Mouse (Mus musculus) heart, embryonic 16.5 days (tissue): ENCODE measurements around the gene Zfp385b. TPM values are rescaled to one million over a fixed set of nuclear protein-coding genes. Genes with fewer than 3 reads are reported as not detected.

ENCODE experiments used
- ATAC-seq: fragments of 200-750 bp; cut with Nextera tagmentation; replicated peaks from 2 replicates; pipeline ENCODE4 v1.8.0; 2017; ENCODE audit warnings: moderate number of reproducible peaks; ENCODE audit not compliant: insufficient read depth, low FRiP score; ENCODE audit errors: extremely low read depth
- H3K27ac ChIP-seq: fragments of 300-500 bp; sonication (generic); 2 replicates; pipeline ENCODE4 v1.5.1; 2014; ENCODE audit warnings: mild to moderate bottlenecking, low read length, control low read depth, moderate library complexity
- H3K27me3 ChIP-seq: fragments of 300-500 bp; sonication (generic); 2 replicates; pipeline ENCODE4 v1.6.1; 2014; ENCODE audit warnings: low read length, mixed read lengths; ENCODE audit not compliant: control insufficient read depth, insufficient read depth
- H3K36me3 ChIP-seq: fragments of 300-500 bp; sonication (generic); 2 replicates; pipeline ENCODE4 v1.6.1; 2014; ENCODE audit not compliant: control insufficient read depth, insufficient read depth
- H3K4me1 ChIP-seq: fragments of 300-500 bp; sonication (generic); 2 replicates; pipeline ENCODE4 v1.6.1; 2014; ENCODE audit warnings: low read length, mixed read lengths; ENCODE audit not compliant: control insufficient read depth, insufficient read depth
- H3K4me2 ChIP-seq: fragments of 300-500 bp; sonication (generic); 2 replicates; pipeline ENCODE4 v1.6.1; 2014; ENCODE audit warnings: low read depth, mild to moderate bottlenecking, control low read depth, low read length
- H3K4me3 ChIP-seq: fragments of 300-500 bp; sonication (generic); 2 replicates; pipeline ENCODE4 v1.5.1; 2014; ENCODE audit warnings: mild to moderate bottlenecking, control low read depth, low read length
- H3K9ac ChIP-seq: fragments of 300-500 bp; sonication (generic); 2 replicates; pipeline ENCODE4 v1.6.1; 2014; ENCODE audit warnings: low read length, control low read depth
- H3K9me3 ChIP-seq: fragments of 300-500 bp; sonication (generic); replicated peaks from 2 replicates; pipeline ENCODE4 v1.6.1; 2016; ENCODE audit warnings: low read length; ENCODE audit not compliant: control insufficient read depth
- WGBS: fragments of 180-500 bp; shearing (Covaris S2); extraction: QIAGEN DNeasy Blood & Tissue Kit; methylation state at CpG from one replicate; pipeline ENCODE4 v1.1.7; 2014; 5-methylcytosine and 5-hydroxymethylcytosine counted together
- polyA plus RNA-seq: library from polyadenylated mRNA; unstranded; fragments of >200 nt; fragmentation: Nextera tagmentation; extraction: Ambion mirVana; gene quantifications from 2 replicates; pipeline ENCODE4 v1.2.1, GENCODE M21; 2015

The Zfp385b gene
- 3.8 and 4.0 TPM in 2 replicates for polyA plus RNA-seq

DNA sequence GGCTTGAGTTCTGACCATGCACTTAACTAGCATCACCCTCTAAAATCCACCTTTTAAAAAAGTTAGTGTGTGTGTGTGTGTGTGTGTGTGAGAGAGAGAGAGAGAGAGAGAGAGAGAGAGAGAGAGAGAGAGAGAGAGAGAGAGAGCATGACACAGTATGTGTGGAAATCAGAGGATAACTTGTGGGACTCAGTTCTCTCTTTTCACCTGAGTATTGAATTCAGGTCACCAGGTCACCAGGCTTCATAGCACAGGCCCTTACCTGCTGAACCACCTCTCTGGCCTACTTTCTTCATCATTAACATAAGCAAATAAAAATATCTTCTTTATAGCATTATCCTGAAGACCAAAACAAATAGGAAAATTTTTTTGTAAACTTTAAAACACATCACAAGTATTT, at the start of gene Zfp385b:
Gene Zfp385b (minus strand): TSS at position 101 of the 400 bp plus-strand sequence.
- no peak within 1 kb of the TSS for H3K4me3 ChIP-seq
- H3K27ac ChIP-seq, result no peak within 1 kb of the TSS
- H3K27me3 ChIP-seq, result peaks cover 33% of the 10 kb centered on the region
- 0 out of 2 replicates have a peak, but pooled peaks cover 3% of the 10 kb centered on the region for H3K9me3 ChIP-seq
- no peak within 1 kb of the TSS for H3K4me2 ChIP-seq
- 0 out of 2 replicates have a peak, but pooled peaks cover 2% of the 10 kb centered on the region for H3K4me1 ChIP-seq
- no peak within 1 kb of the TSS for H3K9ac ChIP-seq
- ATAC-seq, result no peak
- no peaks in the 10 kb centered on the region for H3K36me3 ChIP-seq

- 0 out of 2 replicates have a peak, but pooled peaks cover 4% of the 10 kb centered on the region for H3K4me1 ChIP-seq
- peak overlapping the region; percentile 59 for H3K4me2 ChIP-seq
- H3K9me3 ChIP-seq, result no peaks in the 10 kb centered on the region
- peak overlapping the region; percentile 37 for H3K4me3 ChIP-seq
- 68% methylated on average over 6 of the region's 6 CpGs for WGBS
- no peak overlapping the region for H3K27ac ChIP-seq
- H3K27me3 ChIP-seq, result no peaks in the 10 kb centered on the region
- H3K36me3 ChIP-seq, result no peaks in the 10 kb centered on the region
- no peak for ATAC-seq
- H3K9ac ChIP-seq, result 0 out of 2 replicates have a peak overlapping the region, but pooled peaks have one; percentile 41
These were observed 44.5 kb upstream of the Zfp385b start for GRCm38 (mm10) chr2:77863934-77864333.

DNA sequence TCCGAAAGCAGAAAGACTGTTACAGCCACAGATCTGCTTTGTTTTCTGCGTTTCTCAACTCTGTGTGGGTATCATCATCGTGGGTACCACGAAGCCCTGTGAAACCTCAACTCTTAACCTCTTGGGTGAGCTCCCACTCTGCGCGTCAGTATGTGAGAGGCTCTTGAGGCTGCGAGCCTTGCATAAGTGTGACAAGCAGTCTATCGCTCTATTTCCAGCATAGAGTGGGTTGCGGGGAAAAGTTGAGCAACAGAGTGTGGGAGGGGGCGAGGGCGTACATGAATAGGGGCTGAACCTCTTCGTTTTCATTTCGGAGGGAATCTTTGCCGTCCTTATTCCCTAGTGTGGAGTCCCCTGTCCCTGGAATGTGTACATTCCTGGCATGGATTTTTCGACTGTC, 44.1 kb upstream of the Zfp385b start:
- 48% methylated on average over 15 of the region's 15 CpGs for WGBS
- H3K4me3 ChIP-seq, result peak overlapping the region; percentile 37
- H3K27ac ChIP-seq, result no peak overlapping the region
- H3K9me3 ChIP-seq, result no peaks in the 10 kb centered on the region
- H3K9ac ChIP-seq, result 0 out of 2 replicates have a peak overlapping the region, but pooled peaks have one; percentile 41
- no peak for ATAC-seq
- H3K27me3 ChIP-seq, result no peaks in the 10 kb centered on the region
- H3K36me3 ChIP-seq, result no peaks in the 10 kb centered on the region
- peak overlapping the region; percentile 59 for H3K4me2 ChIP-seq
- H3K4me1 ChIP-seq, result 0 out of 2 replicates have a peak, but pooled peaks cover 4% of the 10 kb centered on the region

- 26% methylated on average over 6 of the region's 6 CpGs for WGBS
- H3K9me3 ChIP-seq, result no peaks in the 10 kb centered on the region
- H3K4me3 ChIP-seq, result no peak overlapping the region
- H3K27me3 ChIP-seq, result no peaks in the 10 kb centered on the region
- H3K4me2 ChIP-seq, result no peak overlapping the region
- H3K4me1 ChIP-seq, result no peaks in the 10 kb centered on the region; the same call in 1 of the 2 replicates
- no peak for ATAC-seq
- no peak overlapping the region for H3K27ac ChIP-seq
- no peak overlapping the region for H3K9ac ChIP-seq
- H3K36me3 ChIP-seq, result no peaks in the 10 kb centered on the region
These were observed 22.0 kb upstream of the Zfp385b start for GRCm38 (mm10) chr2:77841464-77841863.

DNA sequence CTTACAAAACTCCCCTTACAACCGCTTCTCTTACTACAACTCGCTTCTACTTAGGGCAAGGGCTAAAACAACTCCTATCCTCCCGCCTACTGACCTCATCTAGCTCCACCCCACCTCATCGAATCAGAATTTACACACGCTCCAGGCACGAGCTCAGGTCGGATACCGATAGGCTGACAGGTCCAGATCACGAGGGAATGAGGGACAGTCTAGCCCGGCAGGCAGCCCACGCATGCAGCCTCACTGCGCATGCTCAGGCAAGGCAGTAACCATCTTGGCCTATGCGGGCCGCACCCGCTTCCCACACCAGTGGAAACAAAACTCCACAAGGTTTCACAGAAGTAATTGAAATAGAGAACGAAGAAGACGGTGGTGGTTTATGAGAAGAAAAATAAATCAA, 20.1 kb upstream of the Zfp385b start:
- Histone ChIP-seq H3K4me3 (no peak overlapping the region), H3K4me1 (no peaks in the 10 kb centered on the region; the same call in 1 of the 2 replicates), H3K9ac (no peak overlapping the region), H3K36me3 (no peaks in the 10 kb centered on the region), H3K27me3 (no peaks in the 10 kb centered on the region), H3K27ac (no peak overlapping the region), H3K9me3 (no peaks in the 10 kb centered on the region), H3K4me2 (no peak overlapping the region)
- WGBS, result 89% methylated on average over 17 of the region's 17 CpGs
- no peak for ATAC-seq

DNA sequence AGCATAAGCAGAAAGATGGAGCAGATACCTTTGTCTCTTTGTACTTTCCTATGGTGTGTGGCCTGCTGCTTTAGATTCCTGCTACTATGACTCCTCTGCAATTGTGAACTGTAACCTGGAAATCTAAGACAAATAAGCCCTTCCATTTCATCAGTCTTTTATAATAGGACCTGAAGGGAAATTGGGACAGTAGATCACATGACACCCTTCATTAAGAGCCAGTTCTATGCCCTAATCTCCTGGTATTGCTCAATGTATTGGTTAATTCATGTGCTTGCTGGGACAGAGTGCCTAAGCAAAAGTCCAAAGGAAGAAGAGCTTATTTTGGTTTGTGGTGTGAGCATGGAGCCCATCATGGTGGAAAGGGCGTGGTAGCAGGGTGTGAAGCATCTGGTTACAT, 19.2 kb upstream of the Zfp385b start:
- WGBS, result 90% methylated on average over 1 of the region's 1 CpGs
- no peak overlapping the region for H3K4me3 ChIP-seq
- no peak for ATAC-seq

DNA sequence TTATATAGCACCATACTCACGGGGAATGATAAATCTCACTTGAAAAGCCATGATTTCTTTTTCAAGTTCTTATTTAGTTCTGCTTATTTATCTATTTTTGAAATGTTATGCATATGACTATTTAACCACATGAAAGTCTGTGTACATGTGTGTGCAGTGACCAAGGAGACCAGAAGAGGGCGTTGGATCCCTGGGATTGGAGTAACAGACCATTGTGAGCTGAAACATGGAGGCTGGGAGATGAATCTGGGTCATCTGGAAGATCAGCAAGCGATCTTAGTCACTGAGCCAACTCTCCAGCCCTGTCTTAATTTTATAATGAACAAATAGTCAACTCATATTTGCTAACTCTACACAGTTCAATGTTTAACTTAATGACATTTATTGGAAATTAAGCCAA, 16.3 kb upstream of the Zfp385b start:
- WGBS, result 56% methylated on average over 3 of the region's 3 CpGs
- ATAC-seq, result no peak
- no peak overlapping the region for H3K27ac ChIP-seq
- H3K4me2 ChIP-seq, result no peak overlapping the region
- H3K9me3 ChIP-seq, result no peaks in the 10 kb centered on the region
- no peaks in the 10 kb centered on the region for H3K36me3 ChIP-seq
- no peaks in the 10 kb centered on the region for H3K27me3 ChIP-seq
- H3K9ac ChIP-seq, result no peak overlapping the region
- no peaks in the 10 kb centered on the region for H3K4me1 ChIP-seq
- H3K4me3 ChIP-seq, result no peak overlapping the region

More for the DNA sequence above, 19.2 kb upstream of the Zfp385b start:
- no peak overlapping the region for H3K27ac ChIP-seq
- no peak overlapping the region for H3K4me2 ChIP-seq
- no peaks in the 10 kb centered on the region; the same call in 1 of the 2 replicates for H3K4me1 ChIP-seq
- H3K9ac ChIP-seq, result no peak overlapping the region
- no peaks in the 10 kb centered on the region for H3K27me3 ChIP-seq
- H3K9me3 ChIP-seq, result no peaks in the 10 kb centered on the region
- H3K36me3 ChIP-seq, result no peaks in the 10 kb centered on the region

- 29% methylated on average over 7 of the region's 7 CpGs for WGBS
These were observed 6.8 kb upstream of the Zfp385b start for GRCm38 (mm10) chr2:77826133-77826828.

GRCm38 (mm10) chr2:77823026-77823425, 3.6 kb upstream of the Zfp385b start:
- no peak overlapping the region for H3K27ac ChIP-seq
- peaks cover 10% of the 10 kb centered on the region for H3K27me3 ChIP-seq
- no peak overlapping the region for H3K4me2 ChIP-seq
- H3K9me3 ChIP-seq, result 0 out of 2 replicates have a peak, but pooled peaks cover 3% of the 10 kb centered on the region
- peaks cover 6% of the 10 kb centered on the region; the same call in 1 of the 2 replicates for H3K4me1 ChIP-seq
- no peak for ATAC-seq
- no peak overlapping the region for H3K4me3 ChIP-seq
- H3K36me3 ChIP-seq, result no peaks in the 10 kb centered on the region
- WGBS, result 82% methylated on average over 5 of the region's 5 CpGs
- no peak overlapping the region for H3K9ac ChIP-seq

More at GRCm38 (mm10) chr2:77826133-77826828, 6.8 kb upstream of the Zfp385b start:
- Histone ChIP-seq H3K27ac (no peak overlapping the region; the same call in 1 of the 2 replicates), H3K4me2 (peak overlapping the region; percentile 38), H3K4me1 (peaks cover 6% of the 10 kb centered on the region; the same call in 1 of the 2 replicates), H3K9me3 (no peaks in the 10 kb centered on the region), H3K27me3 (no peaks in the 10 kb centered on the region), H3K9ac (no peak overlapping the region), H3K36me3 (no peaks in the 10 kb centered on the region), H3K4me3 (no peak overlapping the region)
- peak; percentile 49; the same call in 1 of the 2 replicates for ATAC-seq
